Mouse (Mus musculus): ENCODE measurements around the gene Dag1. TPM values are rescaled to one million over a fixed set of nuclear protein-coding genes. Genes with fewer than 3 reads are reported as not detected.
"Not testable (repeated sequence)": the region's sequence is repeated elsewhere in the genome, so short reads cannot be mapped to it uniquely, and the experiment has no call there.

Gene Dag1
- total RNA-seq, 1 experiment: 134 TPM

- peaks cover 0 to 10% of the 10 kb centered on the region in 2 experiments; a peak in 1 of 4 replicates for H3K4me1 ChIP-seq (ENCODE audit: control insufficient read depth in 2 of 2, insufficient read depth in 2 of 2, low read length in 2 of 2, poor library complexity in 1 of 2)
- in situ Hi-C loops (cut with MboI; ENCODE audit: low sequenced_read_pairs in 2 of 2, unreplicated experiment in 2 of 2): no loop called here
- H3K9ac ChIP-seq (ENCODE audit: insufficient read depth, low read depth, low read length, poor library complexity, severe bottlenecking): peak within 1 kb of the TSS; percentile 67
- H3K36me3 ChIP-seq (ENCODE audit: control insufficient read depth, insufficient read depth, low read length, poor library complexity, severe bottlenecking): peaks cover 15% of the 10 kb centered on the region
- H3K27ac ChIP-seq (ENCODE audit: insufficient read depth, low read depth, low read length, poor library complexity, severe bottlenecking): peak within 1 kb of the TSS; percentile 66; the same call in 1 of the 2 replicates
- H3K4me3 ChIP-seq (ENCODE audit: insufficient read depth in 1 of 2, low read depth in 1 of 2, low read length in 2 of 2, poor library complexity in 1 of 2, severe bottlenecking in 1 of 2): peak within 1 kb of the TSS; percentile 58 to 76
- DNase-seq (ENCODE audit: low read depth, low spot score): peak; percentile 98
- TF ChIP-seq MAFK (IDR thresholded peaks at IDR 0.05; ENCODE audit: insufficient read depth, low read depth, low read length): no peak
- TF ChIP-seq HCFC1 (IDR thresholded peaks at IDR 0.05; ENCODE audit: borderline replicate concordance, insufficient read depth, low read length): peak; percentile 94
- no peaks in the 10 kb centered on the region for H3K9me3 ChIP-seq (ENCODE audit: control insufficient read depth, insufficient read depth, low read depth, low read length)
These were observed 32.9 kb upstream of the Dag1 start, which contains the start of gene Amt for GRCm38 (mm10) chr9:108296453-108297355. Gene Amt (plus strand): TSS chr9:108296853.

- DNase-seq (ENCODE audit: low read depth, low spot score): no peak
- Histone ChIP-seq H3K4me3 (ENCODE audit: insufficient read depth in 1 of 2, low read depth in 1 of 2, low read length in 2 of 2, poor library complexity in 1 of 2, severe bottlenecking in 1 of 2) (peak overlapping the region; percentile 74 to 80), H3K9ac (ENCODE audit: insufficient read depth, low read depth, low read length, poor library complexity, severe bottlenecking) (peak overlapping the region; percentile 51; the same call in 1 of the 2 replicates), H3K4me1 (ENCODE audit: control insufficient read depth in 2 of 2, insufficient read depth in 2 of 2, low read length in 2 of 2, poor library complexity in 1 of 2) (peaks cover 0 to 4% of the 10 kb centered on the region in 2 experiments; a peak in 1 of 4 replicates), H3K36me3 (ENCODE audit: control insufficient read depth, insufficient read depth, low read length, poor library complexity, severe bottlenecking) (no peaks in the 10 kb centered on the region), H3K27ac (ENCODE audit: insufficient read depth, low read depth, low read length, poor library complexity, severe bottlenecking) (no peak overlapping the region), H3K9me3 (ENCODE audit: control insufficient read depth, insufficient read depth, low read depth, low read length) (no peaks in the 10 kb centered on the region)
- in situ Hi-C loops (cut with MboI; ENCODE audit: low sequenced_read_pairs in 2 of 2, unreplicated experiment in 2 of 2): no loop called here
- no peak for TF ChIP-seq ZNF384 (IDR thresholded peaks at IDR 0.05; ENCODE audit: low read depth, low read length)
- TF ChIP-seq MAFK (IDR thresholded peaks at IDR 0.05; ENCODE audit: insufficient read depth, low read depth, low read length): no peak
- TF ChIP-seq HCFC1 (IDR thresholded peaks at IDR 0.05; ENCODE audit: borderline replicate concordance, insufficient read depth, low read length): no peak
- TF ChIP-seq ZC3H11A (IDR thresholded peaks at IDR 0.05; ENCODE audit: borderline replicate concordance, low read depth, low read length): no peak
- no peak for TF ChIP-seq CHD2 (IDR thresholded peaks at IDR 0.05; ENCODE audit: low read depth, low read length)
These were observed 27.0 kb upstream of the Dag1 start for GRCm38 (mm10) chr9:108290773-108291172.

- H3K4me1 ChIP-seq (ENCODE audit: control insufficient read depth in 2 of 2, insufficient read depth in 2 of 2, low read length in 2 of 2, poor library complexity in 1 of 2): peaks cover 0 to 3% of the 10 kb centered on the region in 2 experiments; a peak in 1 of 4 replicates
- H3K36me3 ChIP-seq (ENCODE audit: control insufficient read depth, insufficient read depth, low read length, poor library complexity, severe bottlenecking): no peaks in the 10 kb centered on the region
- H3K27ac ChIP-seq (ENCODE audit: insufficient read depth, low read depth, low read length, poor library complexity, severe bottlenecking): peak within 1 kb of the TSS; percentile 47; the same call in 1 of the 2 replicates
- TF ChIP-seq ZC3H11A (IDR thresholded peaks at IDR 0.05; ENCODE audit: borderline replicate concordance, low read depth, low read length) (no peak), HCFC1 (IDR thresholded peaks at IDR 0.05; ENCODE audit: borderline replicate concordance, insufficient read depth, low read length) (peak; percentile 95), CHD2 (IDR thresholded peaks at IDR 0.05; ENCODE audit: low read depth, low read length) (peak; percentile 74; the same call in 1 of the 2 replicates), MAFK (IDR thresholded peaks at IDR 0.05; ENCODE audit: insufficient read depth, low read depth, low read length) (no peak)
- H3K9ac ChIP-seq (ENCODE audit: insufficient read depth, low read depth, low read length, poor library complexity, severe bottlenecking): peak within 1 kb of the TSS; percentile 79
- no peaks in the 10 kb centered on the region for H3K9me3 ChIP-seq (ENCODE audit: control insufficient read depth, insufficient read depth, low read depth, low read length)
- peak within 1 kb of the TSS; percentile 74 to 80 for H3K4me3 ChIP-seq (ENCODE audit: insufficient read depth in 1 of 2, low read depth in 1 of 2, low read length in 2 of 2, poor library complexity in 1 of 2, severe bottlenecking in 1 of 2)
- peak; percentile 94 for DNase-seq (ENCODE audit: low read depth, low spot score)
- in situ Hi-C loops (cut with MboI; ENCODE audit: low sequenced_read_pairs in 2 of 2, unreplicated experiment in 2 of 2): no loop called here
These were observed 26.4 kb upstream of the Dag1 start, which contains the start of gene Nicn1 for GRCm38 (mm10) chr9:108290016-108290750. Gene Nicn1 (plus strand): TSS chr9:108290429.

GRCm38 (mm10) chr9:108289347-108289746 is 25.6 kb upstream of the Dag1 start:
- H3K36me3 ChIP-seq (ENCODE audit: control insufficient read depth, insufficient read depth, low read length, poor library complexity, severe bottlenecking): no peaks in the 10 kb centered on the region
- H3K4me3 ChIP-seq (ENCODE audit: insufficient read depth in 1 of 2, low read depth in 1 of 2, low read length in 2 of 2, poor library complexity in 1 of 2, severe bottlenecking in 1 of 2): peak overlapping the region in 1 of 2 experiments; percentile 74; a peak in 2 of 4 replicates
- DNase-seq (ENCODE audit: low read depth, low spot score): no peak
- no peak overlapping the region for H3K27ac ChIP-seq (ENCODE audit: insufficient read depth, low read depth, low read length, poor library complexity, severe bottlenecking)
- no peak overlapping the region; the same call in 1 of the 2 replicates for H3K9ac ChIP-seq (ENCODE audit: insufficient read depth, low read depth, low read length, poor library complexity, severe bottlenecking)
- H3K4me1 ChIP-seq (ENCODE audit: control insufficient read depth in 2 of 2, insufficient read depth in 2 of 2, low read length in 2 of 2, poor library complexity in 1 of 2): peaks cover 0 to 3% of the 10 kb centered on the region in 2 experiments; a peak in 1 of 4 replicates
- no peaks in the 10 kb centered on the region for H3K9me3 ChIP-seq (ENCODE audit: control insufficient read depth, insufficient read depth, low read depth, low read length)
- in situ Hi-C loops (cut with MboI; ENCODE audit: low sequenced_read_pairs in 2 of 2, unreplicated experiment in 2 of 2): no loop called here
- TF ChIP-seq ZC3H11A (IDR thresholded peaks at IDR 0.05; ENCODE audit: borderline replicate concordance, low read depth, low read length): no peak
- TF ChIP-seq ZNF384 (IDR thresholded peaks at IDR 0.05; ENCODE audit: low read depth, low read length): peak; percentile 64; the same call in 1 of the 2 replicates
- no peak for TF ChIP-seq HCFC1 (IDR thresholded peaks at IDR 0.05; ENCODE audit: borderline replicate concordance, insufficient read depth, low read length)
- no peak for TF ChIP-seq MAFK (IDR thresholded peaks at IDR 0.05; ENCODE audit: insufficient read depth, low read depth, low read length)

- H3K4me1 ChIP-seq (ENCODE audit: control insufficient read depth in 2 of 2, insufficient read depth in 2 of 2, low read length in 2 of 2, poor library complexity in 1 of 2); in situ Hi-C loops (cut with MboI; ENCODE audit: low sequenced_read_pairs in 2 of 2, unreplicated experiment in 2 of 2); H3K4me3 ChIP-seq (ENCODE audit: insufficient read depth in 1 of 2, low read depth in 1 of 2, low read length in 2 of 2, poor library complexity in 1 of 2, severe bottlenecking in 1 of 2); H3K36me3 ChIP-seq (ENCODE audit: control insufficient read depth, insufficient read depth, low read length, poor library complexity, severe bottlenecking); DNase-seq (ENCODE audit: low read depth, low spot score); H3K27ac ChIP-seq (ENCODE audit: insufficient read depth, low read depth, low read length, poor library complexity, severe bottlenecking); H3K9me3 ChIP-seq (ENCODE audit: control insufficient read depth, insufficient read depth, low read depth, low read length); H3K9ac ChIP-seq (ENCODE audit: insufficient read depth, low read depth, low read length, poor library complexity, severe bottlenecking): not testable (repeated sequence)
These were observed 23.9 kb upstream of the Dag1 start for GRCm38 (mm10) chr9:108287526-108288238.

Measured in ES-E14 (cell line).